Mouse (Mus musculus) MEL (cell line): ENCODE measurements at regions not wholly inside any gene's neighbourhood (a gene's known extent, or its start where the extent isn't known, plus 50 kb on each side); places are given as distances from the start of the nearest gene placed in this dataset.

Source experiments
- CHD2 ChIP-seq: IDR thresholded peaks from 2 replicates; pipeline ENCODE4 v1.6.1; 2011; ENCODE audit warnings: low read length, improper control_type of control experiment
- CTCF ChIP-seq, 3 experiments: IDR thresholded peaks in 2 of 3; conservative IDR thresholded peaks in 1 of 3; 2 replicates each; pipeline ENCODE4 v1.5.1; 2011 to 2012; ENCODE audit warnings: low read length in 3 of 3, low read depth in 2 of 3, mild to moderate bottlenecking in 2 of 3, improper control_type of control experiment in 1 of 3, inconsistent platforms in 1 of 3, mixed read lengths in 1 of 3, moderate library complexity in 1 of 3; ENCODE audit not compliant: control insufficient read depth in 1 of 3, insufficient read depth in 1 of 3, poor library complexity in 1 of 3, severe bottlenecking in 1 of 3
- E2F4 ChIP-seq: IDR thresholded peaks from 2 replicates; pipeline ENCODE4 v1.6.1; 2011; ENCODE audit warnings: low read depth, low read length, improper control_type of control experiment, borderline replicate concordance
- ELF1 ChIP-seq: IDR thresholded peaks from 2 replicates; pipeline ENCODE4 v1.6.1; 2014; ENCODE audit warnings: low read depth, mild to moderate bottlenecking, inconsistent platforms, low read length, improper control_type of control experiment, moderate library complexity
- EP300 ChIP-seq, 2 experiments: IDR thresholded peaks; 2 replicates each; pipeline ENCODE4 v1.6.1; 2011; ENCODE audit warnings: improper control_type of control experiment in 2 of 2, low read length in 2 of 2, low read depth in 1 of 2, mild to moderate bottlenecking in 1 of 2
- JUND ChIP-seq: IDR thresholded peaks from 2 replicates; pipeline ENCODE4 v1.6.1; 2011; ENCODE audit warnings: low read depth, mild to moderate bottlenecking, improper control_type of control experiment, low read length
- MAX ChIP-seq: IDR thresholded peaks from 2 replicates; pipeline ENCODE4 v1.6.1; 2011; ENCODE audit warnings: low read length, improper control_type of control experiment
- MXI1 ChIP-seq: IDR thresholded peaks from 2 replicates; pipeline ENCODE4 v1.6.1; 2011; ENCODE audit warnings: mild to moderate bottlenecking, low read depth, low read length, improper control_type of control experiment
- NRF1 ChIP-seq: IDR thresholded peaks from 2 replicates; pipeline ENCODE4 v1.6.1; 2014; ENCODE audit warnings: low read depth, mild to moderate bottlenecking, inconsistent platforms, low read length, improper control_type of control experiment, moderate library complexity; ENCODE audit not compliant: poor library complexity, insufficient read depth, severe bottlenecking
- POLR2A ChIP-seq, 2 experiments: IDR thresholded peaks; 2 replicates each; pipeline ENCODE4 v1.6.1; 2011 to 2012; ENCODE audit warnings: low read length in 2 of 2, mild to moderate bottlenecking in 2 of 2, control low read depth in 1 of 2, improper control_type of control experiment in 1 of 2, low read depth in 1 of 2, moderate library complexity in 1 of 2; ENCODE audit not compliant: control insufficient read depth in 1 of 2, insufficient read depth in 1 of 2, poor library complexity in 1 of 2
- SMC3 ChIP-seq: IDR thresholded peaks from 2 replicates; pipeline ENCODE4 v1.6.1; 2011; ENCODE audit warnings: low read depth, low read length, improper control_type of control experiment
- USF1 ChIP-seq: IDR thresholded peaks from 2 replicates; pipeline ENCODE4 v1.6.1; 2014; ENCODE audit warnings: low read depth, mild to moderate bottlenecking, inconsistent platforms, low read length, improper control_type of control experiment, moderate library complexity
- ZMIZ1 ChIP-seq: IDR thresholded peaks from 2 replicates; pipeline ENCODE4 v1.6.1; 2012; ENCODE audit warnings: low read depth, mild to moderate bottlenecking, inconsistent platforms, low read length, improper control_type of control experiment, moderate library complexity
- ZNF384 ChIP-seq: IDR thresholded peaks from 2 replicates; pipeline ENCODE4 v1.6.1; 2012; ENCODE audit warnings: low read depth, mild to moderate bottlenecking, inconsistent platforms, low read length, improper control_type of control experiment

DNA sequence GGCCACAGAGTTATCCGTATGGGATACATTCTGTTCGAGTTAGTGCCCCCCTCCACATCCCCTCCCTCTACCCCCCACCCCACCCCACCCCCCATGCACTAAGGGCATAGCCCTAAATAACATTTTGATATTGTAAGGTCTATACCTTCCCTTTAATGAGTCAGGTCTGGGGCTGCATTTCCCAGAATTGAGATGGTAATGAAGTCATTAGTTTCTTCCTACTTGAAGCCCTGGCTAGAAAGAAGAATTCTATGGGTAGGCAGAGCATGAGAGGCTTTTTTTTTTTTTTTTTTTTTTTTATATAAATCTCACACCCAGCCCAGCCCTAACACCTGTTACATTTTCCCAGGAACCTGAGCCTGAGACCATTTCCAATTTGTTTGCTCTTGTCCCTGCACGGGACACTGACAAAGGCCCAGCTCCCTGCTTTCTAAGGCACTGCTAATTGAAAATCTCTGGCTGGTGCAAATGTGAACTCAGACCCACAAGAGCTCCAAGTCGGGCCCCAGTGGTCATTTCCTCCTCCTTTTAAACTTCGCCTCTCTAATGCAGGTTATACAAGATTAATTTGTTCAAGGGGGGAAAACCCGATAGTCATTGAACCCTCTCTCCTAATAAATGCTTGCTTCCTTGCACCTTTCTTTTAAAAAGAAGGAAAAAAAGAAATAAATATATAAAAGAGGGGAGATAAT, 106.5 kb upstream of the Id4 start:
- TF ChIP-seq EP300 (IDR thresholded peaks at IDR 0.05; ENCODE audit: low read depth in 1 of 2, low read length in 2 of 2) (no peak), SMC3 (no peak), NRF1 (no peak), ZNF384 (no peak), MXI1 (no peak), E2F4 (no peak), ELF1 (no peak), CHD2 (no peak), CTCF (IDR thresholded peaks at IDR 0.05 in 2 of 3, conservative IDR thresholded peaks at IDR 0.05 in 1 of 3; ENCODE audit: control insufficient read depth in 1 of 3, insufficient read depth in 1 of 3, low read depth in 2 of 3, low read length in 3 of 3, poor library complexity in 1 of 3, severe bottlenecking in 1 of 3) (no peak), ZMIZ1 (no peak), POLR2A (IDR thresholded peaks at IDR 0.05; ENCODE audit: control insufficient read depth in 1 of 2, insufficient read depth in 1 of 2, low read depth in 1 of 2, low read length in 2 of 2, poor library complexity in 1 of 2) (no peak), USF1 (no peak), MAX (no peak), JUND (no peak)
